Mouse (Mus musculus) WW6 (cell line): ENCODE measurements around the gene Steap2.

Experiments
- DNase-seq: peaks from one replicate; pipeline ENCODE4 v3.0.0-alpha.2; 2013; ENCODE audit warnings: low read depth, low spot score

Steap2 gene

GRCm38 (mm10) chr5:5664371-5664926, 29.9 kb downstream of the Steap2 start:
- DNase-seq: no peak

- DNase-seq: peak; percentile 67
Observed at GRCm38 (mm10) chr5:5663655-5664370, 30.6 kb downstream of the Steap2 start, which contains the start of gene Cfap69. TSS of gene Cfap69 (minus strand) at chr5:5664239.

- DNase-seq: no peak
Observed at GRCm38 (mm10) chr5:5663057-5663456, 31.3 kb downstream of the Steap2 start.

GRCm38 (mm10) chr5:5658680-5659079, 35.7 kb downstream of the Steap2 start:
- DNase-seq: no peak

- no peak for DNase-seq
Observed at GRCm38 (mm10) chr5:5657932-5658331, 36.4 kb downstream of the Steap2 start.

GRCm38 (mm10) chr5:5648817-5649569, 45.4 kb downstream of the Steap2 start:
- no peak for DNase-seq

GRCm38 (mm10) chr5:5646173-5646572, 48.2 kb downstream of the Steap2 start:
- DNase-seq: no peak

- DNase-seq: no peak
Observed at GRCm38 (mm10) chr5:5638496-5638895, 55.9 kb downstream of the Steap2 start.

GRCm38 (mm10) chr5:5625491-5625890, 68.9 kb downstream of the Steap2 start:
- DNase-seq: no peak

GRCm38 (mm10) chr5:5618329-5618728, 76.0 kb downstream of the Steap2 start:
- DNase-seq: no peak
